Comparison of ENCODE assay signal across 18 mouse cellular contexts in the genomic region with DNA sequence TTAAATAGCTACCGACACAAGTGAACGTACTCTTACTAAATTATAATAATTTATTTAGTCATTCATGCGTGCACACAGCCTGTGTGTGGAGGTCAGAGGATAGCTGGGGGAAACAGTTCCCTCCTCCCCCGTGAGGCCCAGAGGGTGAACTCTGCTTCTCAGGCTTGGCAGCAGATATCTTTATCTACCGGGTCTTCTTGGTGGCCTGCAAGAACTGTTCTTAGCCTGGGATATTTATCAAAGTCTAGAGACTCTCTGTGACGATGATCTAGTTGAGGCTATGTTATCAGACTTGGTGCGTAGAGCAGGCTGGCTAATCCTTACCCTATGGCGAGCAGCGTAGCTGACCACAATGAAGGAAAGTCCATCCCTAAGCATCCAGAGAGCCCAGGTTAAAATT.
"Had no signal": no experiment of that assay in that cellular context is flagged by ENCODE, and none has a peak within 500 bp of the region (broad histone marks: within the 10 kb centered on the region; RNA-seq: fewer than 3 reads in every experiment).

No protein-coding gene starts in this region.

- H3K4me3 ChIP-seq: kidney, embryonic 15.5 days; limb, embryonic 12.5 days; limb, embryonic 15.5 days; midbrain, embryonic 10.5 days; stomach, embryonic 15.5 days had no signal

- DNase-seq: kidney, adult 8-10 months; kidney, postnatal 10 days; kidney, postnatal 36 days; left cerebral cortex, postnatal 4 days; lung, adult 2 months; lung, postnatal 14 days; lung, postnatal 4 days; midbrain, embryonic 14.5 days; right cerebral cortex, postnatal 25 days; spleen, adult 18-20 months; thymus, adult 18-20 months; thymus, postnatal 36 days had no signal

- H3K27me3 ChIP-seq: kidney, embryonic 15.5 days; limb, embryonic 12.5 days; limb, embryonic 15.5 days; stomach, embryonic 15.5 days had no signal

- H3K36me3 ChIP-seq: kidney, embryonic 15.5 days; limb, embryonic 12.5 days; limb, embryonic 15.5 days; midbrain, embryonic 10.5 days; stomach, embryonic 15.5 days had no signal

- H3K9ac ChIP-seq: kidney, embryonic 15.5 days; limb, embryonic 12.5 days; limb, embryonic 15.5 days; stomach, embryonic 15.5 days had no signal

- H3K9me3 ChIP-seq: limb, embryonic 15.5 days; stomach, embryonic 15.5 days had no signal

- H3K27ac ChIP-seq: kidney, embryonic 15.5 days; limb, embryonic 12.5 days; limb, embryonic 15.5 days; stomach, embryonic 15.5 days had no signal

- ATAC-seq: intestine, postnatal 0 days had no signal

- H3K4me2 ChIP-seq: kidney, embryonic 15.5 days; limb, embryonic 12.5 days; limb, embryonic 15.5 days; stomach, embryonic 15.5 days had no signal

- H3K4me1 ChIP-seq: limb, embryonic 12.5 days; limb, embryonic 15.5 days; stomach, embryonic 15.5 days had no signal
